Mouse (Mus musculus) hindbrain, embryonic 10.5 days (tissue): ENCODE data around the gene Gm12355. TPM values are rescaled to one million over a fixed set of nuclear protein-coding genes. Genes with fewer than 3 reads are reported as not detected.

ENCODE experiments used
- DNase-seq: peaks from one replicate; pipeline ENCODE4 v3.0.0-alpha.2; 2017; ENCODE audit warnings: low spot score
- H3K27ac ChIP-seq: fragments of 300-500 bp; sonication (generic); 2 replicates; pipeline ENCODE4 v1.5.1; 2016; ENCODE audit warnings: mild to moderate bottlenecking, moderate library complexity
- H3K27me3 ChIP-seq: fragments of 300-500 bp; sonication (generic); 2 replicates; pipeline ENCODE4 v1.6.1; 2016; ENCODE audit warnings: mild to moderate bottlenecking; ENCODE audit not compliant: poor library complexity, insufficient read depth, severe bottlenecking
- H3K36me3 ChIP-seq: fragments of 300-500 bp; sonication (generic); 2 replicates; pipeline ENCODE4 v1.6.1; 2016; ENCODE audit warnings: mild to moderate bottlenecking, moderate library complexity
- H3K4me1 ChIP-seq: fragments of 300-500 bp; sonication (generic); replicated peaks from 2 replicates; pipeline ENCODE4 v1.6.1; 2016; ENCODE audit warnings: mild to moderate bottlenecking
- H3K4me3 ChIP-seq: fragments of 300-500 bp; sonication (generic); 2 replicates; pipeline ENCODE4 v1.5.1; 2016; ENCODE audit warnings: mild to moderate bottlenecking, moderate library complexity
- H3K9me3 ChIP-seq: fragments of 300-500 bp; sonication (generic); 2 replicates; pipeline ENCODE4 v1.6.1; 2016; ENCODE audit warnings: mild to moderate bottlenecking, moderate library complexity
- WGBS: fragments of 180-500 bp; shearing (Covaris S2); methylation state at CpG from one replicate; pipeline ENCODE4 v1.1.7; 2016; 5-methylcytosine and 5-hydroxymethylcytosine counted together
- polyA plus RNA-seq: library from polyadenylated mRNA; unstranded; fragments of >200 nt; fragmentation: Nextera tagmentation; extraction: Ambion mirVana; gene quantifications from 2 replicates; pipeline ENCODE4 v1.2.1, GENCODE M21; 2016

The Gm12355 gene
- polyA plus RNA-seq, 1 experiment from 2014 or later: 1.3 TPM

DNA sequence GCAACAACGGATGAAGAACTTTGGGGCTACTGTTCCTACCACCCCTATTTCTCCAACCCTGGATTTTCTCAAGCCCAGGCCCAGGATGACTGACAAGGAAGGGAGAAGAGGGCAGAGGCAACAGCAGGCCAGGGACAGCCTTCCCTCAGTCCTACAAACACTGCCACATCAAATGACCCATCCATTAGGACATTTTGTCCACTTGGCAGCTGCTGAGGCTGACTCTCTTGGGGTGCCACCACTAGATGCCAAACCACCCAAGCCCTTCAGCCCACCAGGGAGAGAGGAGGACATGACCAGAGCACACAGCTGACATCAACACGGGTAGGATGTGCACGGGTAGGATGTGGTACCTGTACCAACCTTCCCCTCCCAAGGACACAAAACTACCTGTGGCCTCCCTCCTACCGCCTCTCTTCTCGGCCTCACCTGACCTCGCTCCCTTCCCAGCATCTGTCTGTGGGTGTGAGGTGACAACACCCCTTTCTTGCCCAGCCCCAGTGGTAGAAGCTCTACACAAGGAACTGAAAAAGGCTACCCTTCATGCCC lies 40.8 kb downstream of the Gm12355 start:
- Histone ChIP-seq H3K36me3 (peaks cover 45% of the 10 kb centered on the region), H3K4me1 (peaks cover 56% of the 10 kb centered on the region), H3K4me3 (peak overlapping the region; percentile 90), H3K27ac (no peak overlapping the region), H3K9me3 (no peaks in the 10 kb centered on the region), H3K27me3 (no peaks in the 10 kb centered on the region)
- 93% methylated on average over 6 of the region's 6 CpGs for WGBS
- no peak for DNase-seq

DNA sequence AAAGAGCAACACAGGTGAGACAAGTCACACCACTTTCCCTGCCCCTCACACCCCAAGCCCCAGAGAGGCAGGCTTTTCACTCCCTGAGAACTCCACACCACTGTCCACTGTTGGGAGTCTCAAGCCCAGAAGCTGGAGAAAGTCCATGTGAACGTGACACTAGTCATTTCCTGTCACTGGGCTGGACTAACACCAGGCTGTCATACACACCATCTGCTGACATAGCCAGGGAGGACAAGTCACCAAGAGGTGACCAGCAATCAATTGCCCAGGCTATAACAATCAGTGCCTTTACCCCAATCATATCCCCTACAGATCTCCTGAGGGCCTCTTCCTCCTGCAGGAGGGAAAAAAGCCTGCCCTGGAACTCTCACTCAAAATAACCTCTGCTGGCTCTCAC lies 41.3 kb downstream of the Gm12355 start:
- Histone ChIP-seq H3K4me3 (no peak overlapping the region), H3K9me3 (no peaks in the 10 kb centered on the region), H3K27me3 (no peaks in the 10 kb centered on the region), H3K4me1 (peaks cover 55% of the 10 kb centered on the region), H3K27ac (no peak overlapping the region; the same call in 1 of the 2 replicates), H3K36me3 (peaks cover 45% of the 10 kb centered on the region)
- no peak for DNase-seq
- 64% methylated on average over 1 of the region's 1 CpGs for WGBS

GRCm38 (mm10) chr11:98583571-98583970 lies 41.9 kb downstream of the Gm12355 start:
- H3K9me3 ChIP-seq: no peaks in the 10 kb centered on the region
- H3K27ac ChIP-seq: peak overlapping the region; percentile 56; the same call in 1 of the 2 replicates
- H3K27me3 ChIP-seq: no peaks in the 10 kb centered on the region
- no peak for DNase-seq
- 42% methylated on average over 3 of the region's 3 CpGs for WGBS
- peaks cover 49% of the 10 kb centered on the region for H3K4me1 ChIP-seq
- 0 out of 2 replicates have a peak overlapping the region, but pooled peaks have one; percentile 6 for H3K4me3 ChIP-seq
- peaks cover 45% of the 10 kb centered on the region for H3K36me3 ChIP-seq

DNA sequence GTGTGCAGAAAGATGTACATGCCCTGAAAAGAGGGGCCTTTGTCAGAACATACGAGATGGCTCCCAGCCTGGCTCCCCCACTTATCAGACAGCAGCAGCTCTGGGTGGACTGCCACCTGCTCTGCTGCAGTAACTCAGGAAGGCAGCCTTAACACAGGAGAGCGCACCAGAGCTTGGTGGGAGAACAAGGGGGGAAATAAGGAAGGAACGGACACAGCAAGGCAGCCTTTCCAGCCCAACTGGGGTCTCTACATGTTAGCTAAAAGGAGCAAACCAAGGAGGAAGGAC lies 42.3 kb downstream of the Gm12355 start:
- 94% methylated on average over 3 of the region's 3 CpGs for WGBS
- Histone ChIP-seq H3K36me3 (peaks cover 45% of the 10 kb centered on the region), H3K4me3 (0 out of 2 replicates have a peak overlapping the region, but pooled peaks have one; percentile 6), H3K4me1 (peaks cover 46% of the 10 kb centered on the region), H3K27ac (peak overlapping the region; percentile 56; the same call in 1 of the 2 replicates), H3K9me3 (no peaks in the 10 kb centered on the region), H3K27me3 (no peaks in the 10 kb centered on the region)
- DNase-seq: no peak

- Histone ChIP-seq H3K9me3 (no peaks in the 10 kb centered on the region), H3K4me3 (no peak overlapping the region), H3K27me3 (no peaks in the 10 kb centered on the region), H3K36me3 (peaks cover 45% of the 10 kb centered on the region), H3K27ac (peak overlapping the region; percentile 50; the same call in 1 of the 2 replicates), H3K4me1 (peaks cover 41% of the 10 kb centered on the region)
- no peak for DNase-seq
- WGBS: 85% methylated on average over 12 of the region's 12 CpGs
Measured at GRCm38 (mm10) chr11:98582551-98583264, 42.8 kb downstream of the Gm12355 start.

- H3K27ac ChIP-seq: peak overlapping the region; percentile 50; the same call in 1 of the 2 replicates
- DNase-seq: no peak
- peaks cover 45% of the 10 kb centered on the region for H3K36me3 ChIP-seq
- no peak overlapping the region for H3K4me3 ChIP-seq
- no peaks in the 10 kb centered on the region for H3K27me3 ChIP-seq
- 85% methylated on average over 8 of the region's 8 CpGs for WGBS
- H3K9me3 ChIP-seq: no peaks in the 10 kb centered on the region
- H3K4me1 ChIP-seq: peaks cover 34% of the 10 kb centered on the region
Measured at GRCm38 (mm10) chr11:98582030-98582388, 43.5 kb downstream of the Gm12355 start.

GRCm38 (mm10) chr11:98581286-98582029 lies 44.0 kb downstream of the Gm12355 start:
- DNase-seq: no peak
- no peaks in the 10 kb centered on the region for H3K9me3 ChIP-seq
- peaks cover 45% of the 10 kb centered on the region for H3K36me3 ChIP-seq
- no peak overlapping the region for H3K4me3 ChIP-seq
- peaks cover 31% of the 10 kb centered on the region for H3K4me1 ChIP-seq
- H3K27ac ChIP-seq: peak overlapping the region; percentile 53; the same call in 1 of the 2 replicates
- H3K27me3 ChIP-seq: no peaks in the 10 kb centered on the region
- 69% methylated on average over 17 of the region's 17 CpGs for WGBS

- DNase-seq: no peak
- WGBS: 83% methylated on average over 16 of the region's 16 CpGs
Measured at GRCm38 (mm10) chr11:98580301-98581121, 45.0 kb downstream of the Gm12355 start.

DNA sequence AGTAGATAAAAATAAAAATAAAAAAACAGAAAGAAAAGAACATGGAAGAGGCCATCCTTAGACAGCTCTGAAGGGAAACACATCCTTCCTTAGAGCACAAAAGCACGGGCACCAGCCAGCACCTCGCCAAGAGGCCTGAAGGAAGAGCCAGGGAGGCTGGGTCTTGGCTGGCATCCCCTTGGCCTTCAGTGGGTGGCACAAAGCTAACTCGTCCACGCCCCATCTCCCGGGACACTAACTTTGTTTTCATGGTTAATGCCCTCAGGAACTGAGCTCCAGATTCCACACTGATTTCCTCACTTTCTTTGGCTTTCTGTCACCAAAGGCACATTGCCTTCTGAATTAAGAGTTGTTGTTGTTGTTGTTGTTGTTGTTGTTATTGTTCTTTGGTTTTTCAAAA lies 47.7 kb downstream of the Gm12355 start:
- H3K27me3 ChIP-seq: no peaks in the 10 kb centered on the region
- no peak for DNase-seq
- WGBS: 90% methylated on average over 5 of the region's 5 CpGs
- no peak overlapping the region for H3K4me3 ChIP-seq
- H3K27ac ChIP-seq: no peak overlapping the region
- H3K36me3 ChIP-seq: peaks cover 29% of the 10 kb centered on the region
- H3K4me1 ChIP-seq: 0 out of 2 replicates have a peak, but pooled peaks cover 9% of the 10 kb centered on the region
- H3K9me3 ChIP-seq: no peaks in the 10 kb centered on the region

More at GRCm38 (mm10) chr11:98580301-98581121, 45.0 kb downstream of the Gm12355 start:
- Histone ChIP-seq H3K4me1 (peaks cover 22% of the 10 kb centered on the region), H3K27me3 (no peaks in the 10 kb centered on the region), H3K4me3 (peak overlapping the region; percentile 20), H3K27ac (peak overlapping the region; percentile 53; the same call in 1 of the 2 replicates), H3K9me3 (no peaks in the 10 kb centered on the region), H3K36me3 (peaks cover 45% of the 10 kb centered on the region)

Other genes starting within 250 kb of the Gm12355 start
- 0.17 and 0.29 TPM in 2 replicates for gene Tcap, start 241.8 kb downstream of the Gm12355 start, polyA plus RNA-seq
- gene Pnmt, start 239.2 kb downstream of the Gm12355 start, polyA plus RNA-seq: 0.65 and 1.2 TPM in 2 replicates
- 9.3 and 9.8 TPM in 2 replicates for gene Pgap3, start 225.2 kb downstream of the Gm12355 start, polyA plus RNA-seq
- gene Erbb2, start 213.2 kb downstream of the Gm12355 start, polyA plus RNA-seq: 23.3 TPM in 2 replicates
- gene Mien1, start 186.7 kb downstream of the Gm12355 start, polyA plus RNA-seq: 120 and 161 TPM in 2 replicates
- gene Grb7, start 179.3 kb downstream of the Gm12355 start, polyA plus RNA-seq: 3.6 and 8.6 TPM in 2 replicates
- gene Ikzf3, start 79.6 kb downstream of the Gm12355 start, polyA plus RNA-seq: 0.07 and 0.11 TPM in 2 replicates
- 0.14 and 0.37 TPM in 2 replicates for gene Zpbp2, start 74.6 kb downstream of the Gm12355 start, polyA plus RNA-seq
- gene Ormdl3, start 38.3 kb downstream of the Gm12355 start, polyA plus RNA-seq: 59.4 and 66.2 TPM in 2 replicates
- gene Lrrc3c, start 27.4 kb downstream of the Gm12355 start, polyA plus RNA-seq: not detected in 2 replicates
- gene Gsdma3, start 699 bp upstream of the Gm12355 start, polyA plus RNA-seq: not detected in 2 replicates
- not detected in 2 replicates for gene Gsdma2, start 21.1 kb upstream of the Gm12355 start, polyA plus RNA-seq
- gene Gsdma, start 38.7 kb upstream of the Gm12355 start, polyA plus RNA-seq: 0.09 TPM in 1 of 2 replicates, not detected in the other
- 251 and 281 TPM in 2 replicates for gene Psmd3, start 56.9 kb upstream of the Gm12355 start, polyA plus RNA-seq
- not detected in 2 replicates for gene Csf3, start 75.6 kb upstream of the Gm12355 start, polyA plus RNA-seq
- gene Med24, start 103.8 kb upstream of the Gm12355 start, polyA plus RNA-seq: 76.9 and 83.6 TPM in 2 replicates
- gene Thra, start 115.0 kb upstream of the Gm12355 start, polyA plus RNA-seq: 12.8 and 22.2 TPM in 2 replicates
- 1.2 and 1.5 TPM in 2 replicates for gene Nr1d1, start 149.7 kb upstream of the Gm12355 start, polyA plus RNA-seq
- gene Msl1, start 169.9 kb upstream of the Gm12355 start, polyA plus RNA-seq: 24.4 and 25.2 TPM in 2 replicates
- 49.5 and 55.9 TPM in 2 replicates for gene Casc3, start 179.2 kb upstream of the Gm12355 start, polyA plus RNA-seq
- 1.1 and 2.2 TPM in 2 replicates for gene Rapgefl1, start 211.1 kb upstream of the Gm12355 start, polyA plus RNA-seq
- 4.6 and 4.7 TPM in 2 replicates for gene Wipf2, start 238.0 kb upstream of the Gm12355 start, polyA plus RNA-seq